Mouse (Mus musculus) lung, embryonic 14.5 days (tissue): ENCODE data around the gene Eps8l3. TPM values are rescaled to one million over a fixed set of nuclear protein-coding genes. Genes with fewer than 3 reads are reported as not detected.

ENCODE experiments used
- ATAC-seq: fragments of 200-750 bp; cut with Nextera tagmentation; 2 replicates; pipeline ENCODE4 v1.8.0; 2017; ENCODE audit warnings: mild to moderate bottlenecking, moderate TSS enrichment, moderate library complexity; ENCODE audit not compliant: insufficient read depth
- DNase-seq: peaks from one replicate; pipeline ENCODE4 v3.0.0-alpha.2; 2015
- H3K27ac ChIP-seq: fragments of 300-500 bp; sonication (generic); 2 replicates; pipeline ENCODE4 v1.5.1; 2014; ENCODE audit warnings: low read depth, mild to moderate bottlenecking, moderate library complexity
- H3K27me3 ChIP-seq: fragments of 300-500 bp; sonication (generic); 2 replicates; pipeline ENCODE4 v1.6.1; 2014; ENCODE audit warnings: low read length, control low read depth; ENCODE audit not compliant: insufficient read depth
- H3K36me3 ChIP-seq: fragments of 300-500 bp; sonication (generic); 2 replicates; pipeline ENCODE4 v1.6.1; 2014; ENCODE audit warnings: control low read depth; ENCODE audit not compliant: insufficient read depth
- H3K4me1 ChIP-seq: fragments of 300-500 bp; sonication (generic); 2 replicates; pipeline ENCODE4 v1.6.1; 2014; ENCODE audit warnings: antibody characterized with exemption, control low read depth; ENCODE audit not compliant: insufficient read depth
- H3K4me2 ChIP-seq: fragments of 300-500 bp; sonication (generic); 2 replicates; pipeline ENCODE4 v1.6.1; 2014; ENCODE audit warnings: mild to moderate bottlenecking
- H3K4me3 ChIP-seq: fragments of 300-500 bp; sonication (generic); 2 replicates; pipeline ENCODE4 v1.5.1; 2014; ENCODE audit warnings: low read depth, low read length
- H3K9ac ChIP-seq: fragments of 300-500 bp; sonication (generic); 2 replicates; pipeline ENCODE4 v1.6.1; 2014
- H3K9me3 ChIP-seq: fragments of 300-500 bp; sonication (generic); 2 replicates; pipeline ENCODE4 v1.6.1; 2016; ENCODE audit warnings: low read depth, low read length, control low read depth
- CTCF ChIP-seq: IDR thresholded peaks from 2 replicates; pipeline ENCODE4 v1.5.1; 2016; ENCODE audit warnings: antibody characterized with exemption, low read depth
- WGBS: fragments of 180-500 bp; shearing (Covaris S2); extraction: QIAGEN DNeasy Blood & Tissue Kit; methylation state at CpG from one replicate; pipeline ENCODE4 v1.1.7; 2014; 5-methylcytosine and 5-hydroxymethylcytosine counted together
- polyA plus RNA-seq: library from polyadenylated mRNA; unstranded; fragments of >200 nt; fragmentation: Nextera tagmentation; extraction: Ambion mirVana; gene quantifications from 2 replicates; pipeline ENCODE4 v1.2.1, GENCODE M21; 2014

Gene Eps8l3
- polyA plus RNA-seq, 1 experiment from 2014 or later = not detected

DNA sequence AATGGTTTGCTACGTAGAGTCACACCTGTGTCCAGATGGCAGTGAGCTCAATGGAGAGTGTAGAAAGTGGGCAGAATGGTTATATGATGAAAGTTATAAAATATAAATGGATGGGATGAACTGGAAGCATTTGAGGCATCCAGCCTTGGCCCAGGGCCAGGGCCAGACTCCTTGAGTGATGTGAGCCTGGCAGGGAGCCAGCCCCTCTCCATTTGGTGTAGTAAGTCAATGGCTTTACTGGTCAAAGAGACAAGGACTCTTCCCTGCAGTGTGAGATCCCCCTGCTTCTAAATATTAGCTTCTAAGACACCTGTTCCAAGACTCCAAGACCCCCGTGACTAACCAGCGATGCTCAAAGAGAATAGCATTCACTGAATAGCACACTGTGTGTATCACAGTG, 33.0 kb upstream of the Eps8l3 start:
- DNase-seq (peak; percentile 89), ATAC-seq (no peak)

DNA sequence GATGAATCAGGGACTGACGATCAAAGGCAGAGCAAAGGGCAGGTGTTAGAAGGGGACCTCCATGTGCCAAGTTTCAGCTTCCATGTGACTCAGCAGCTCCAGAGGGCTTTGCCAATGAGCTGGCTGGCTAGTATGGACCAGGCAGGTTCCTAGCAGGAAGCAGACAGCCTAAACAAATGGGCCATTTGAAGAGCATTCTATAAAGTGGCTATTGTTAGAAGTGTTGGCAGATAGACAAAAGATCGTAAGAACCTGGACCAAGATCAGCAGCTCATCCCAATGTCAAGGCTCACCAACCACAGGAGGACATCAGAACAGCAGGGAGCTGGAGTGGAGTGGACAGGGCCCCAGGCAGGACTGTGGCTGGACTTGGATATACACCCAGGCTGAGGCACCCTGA, 32.5 kb upstream of the Eps8l3 start:
- no peaks in the 10 kb centered on the region for H3K27me3 ChIP-seq
- H3K4me3 ChIP-seq = no peak overlapping the region
- no peak for DNase-seq
- ATAC-seq = no peak
- H3K27ac ChIP-seq = no peak overlapping the region
- H3K4me2 ChIP-seq = no peak overlapping the region
- WGBS = 67% methylated on average over 2 of the region's 2 CpGs
- peaks cover 25% of the 10 kb centered on the region for H3K4me1 ChIP-seq
- H3K9me3 ChIP-seq = no peaks in the 10 kb centered on the region
- no peak overlapping the region for H3K9ac ChIP-seq
- no peak for TF ChIP-seq CTCF
- no peaks in the 10 kb centered on the region for H3K36me3 ChIP-seq

More for the DNA sequence above, 33.0 kb upstream of the Eps8l3 start:
- Histone ChIP-seq H3K9me3 (no peaks in the 10 kb centered on the region), H3K27me3 (no peaks in the 10 kb centered on the region), H3K4me1 (peaks cover 20% of the 10 kb centered on the region), H3K9ac (no peak overlapping the region), H3K4me2 (no peak overlapping the region), H3K4me3 (no peak overlapping the region), H3K27ac (no peak overlapping the region), H3K36me3 (no peaks in the 10 kb centered on the region)
- WGBS = 58% methylated on average over 3 of the region's 3 CpGs
- TF ChIP-seq CTCF = no peak

DNA sequence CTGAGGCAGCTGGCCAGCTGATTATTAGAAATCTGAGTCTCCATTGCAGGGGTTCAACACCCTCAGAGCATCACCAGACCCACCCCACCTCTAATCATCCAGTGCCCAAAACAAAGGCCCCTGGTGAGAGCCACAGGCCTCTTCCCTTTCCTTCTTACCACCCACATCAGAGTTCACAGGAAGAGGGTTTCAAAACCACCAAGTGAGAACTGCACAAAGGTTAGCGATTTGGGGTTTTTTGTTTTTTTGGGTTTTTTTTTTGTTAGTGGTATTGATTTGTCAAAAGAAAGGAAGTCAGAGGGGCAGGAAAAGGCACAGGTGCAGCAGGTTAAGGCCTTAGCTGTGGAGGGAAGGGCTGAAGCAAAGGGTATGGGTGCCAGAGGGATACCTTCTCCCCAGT, 30.9 kb upstream of the Eps8l3 start:
- ATAC-seq (no peak), DNase-seq (no peak)
- H3K27ac ChIP-seq = no peak overlapping the region
- TF ChIP-seq CTCF = no peak
- no peak overlapping the region for H3K4me3 ChIP-seq
- no peaks in the 10 kb centered on the region for H3K27me3 ChIP-seq
- WGBS = 79% methylated on average over 1 of the region's 1 CpGs
- H3K4me1 ChIP-seq = peaks cover 36% of the 10 kb centered on the region
- H3K9me3 ChIP-seq = no peaks in the 10 kb centered on the region
- H3K4me2 ChIP-seq = no peak overlapping the region
- H3K36me3 ChIP-seq = no peaks in the 10 kb centered on the region
- no peak overlapping the region for H3K9ac ChIP-seq

DNA sequence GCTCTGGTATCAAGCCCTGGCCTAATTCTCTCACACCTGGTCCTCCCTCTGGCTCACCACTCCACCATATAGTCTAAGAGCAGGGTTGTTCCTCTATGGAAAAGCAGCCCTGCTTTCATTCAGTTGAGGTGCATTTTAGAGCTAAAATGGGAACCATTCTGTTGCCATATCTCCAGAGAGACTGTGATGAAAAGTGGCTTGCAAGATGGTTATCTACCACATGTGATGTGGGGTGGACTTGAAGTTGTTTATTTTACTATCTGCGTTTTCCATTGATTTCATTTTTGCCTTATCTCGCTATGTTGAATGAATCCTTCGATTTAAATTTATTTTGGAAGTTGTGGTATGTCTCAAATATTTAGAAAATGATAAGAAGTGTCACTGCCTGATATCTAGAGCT, 30.2 kb upstream of the Eps8l3 start:
- WGBS = 23% methylated on average over 3 of the region's 3 CpGs
- H3K4me1 ChIP-seq = peaks cover 36% of the 10 kb centered on the region
- H3K9me3 ChIP-seq = no peaks in the 10 kb centered on the region
- no peak for DNase-seq
- H3K36me3 ChIP-seq = no peaks in the 10 kb centered on the region
- H3K27ac ChIP-seq = no peak overlapping the region
- ATAC-seq = no peak
- no peak for TF ChIP-seq CTCF
- no peaks in the 10 kb centered on the region for H3K27me3 ChIP-seq
- no peak overlapping the region for H3K4me3 ChIP-seq
- no peak overlapping the region for H3K9ac ChIP-seq
- no peak overlapping the region for H3K4me2 ChIP-seq

DNA sequence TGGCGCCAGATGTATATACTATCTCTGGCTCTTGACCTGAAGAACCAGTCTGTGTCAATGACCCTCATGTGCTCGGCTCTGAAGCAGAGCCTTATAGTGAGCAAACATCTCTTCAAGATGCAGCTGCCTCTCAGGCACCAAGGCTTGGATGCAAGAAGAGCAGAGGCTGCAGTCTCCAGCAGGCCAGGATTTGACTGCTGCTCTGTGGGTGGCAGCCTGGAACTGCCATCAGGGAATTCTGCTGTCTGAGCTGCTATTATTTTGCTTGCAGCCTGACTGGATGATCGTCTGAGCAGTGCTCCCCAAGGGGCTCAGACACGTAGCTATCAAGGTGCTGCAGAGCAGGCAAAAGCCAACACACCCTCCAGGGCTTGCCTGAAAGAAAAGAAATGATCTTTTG, 28.9 kb upstream of the Eps8l3 start:
- H3K27ac ChIP-seq = no peak overlapping the region
- WGBS = 22% methylated on average over 4 of the region's 4 CpGs
- ATAC-seq = no peak

DNA sequence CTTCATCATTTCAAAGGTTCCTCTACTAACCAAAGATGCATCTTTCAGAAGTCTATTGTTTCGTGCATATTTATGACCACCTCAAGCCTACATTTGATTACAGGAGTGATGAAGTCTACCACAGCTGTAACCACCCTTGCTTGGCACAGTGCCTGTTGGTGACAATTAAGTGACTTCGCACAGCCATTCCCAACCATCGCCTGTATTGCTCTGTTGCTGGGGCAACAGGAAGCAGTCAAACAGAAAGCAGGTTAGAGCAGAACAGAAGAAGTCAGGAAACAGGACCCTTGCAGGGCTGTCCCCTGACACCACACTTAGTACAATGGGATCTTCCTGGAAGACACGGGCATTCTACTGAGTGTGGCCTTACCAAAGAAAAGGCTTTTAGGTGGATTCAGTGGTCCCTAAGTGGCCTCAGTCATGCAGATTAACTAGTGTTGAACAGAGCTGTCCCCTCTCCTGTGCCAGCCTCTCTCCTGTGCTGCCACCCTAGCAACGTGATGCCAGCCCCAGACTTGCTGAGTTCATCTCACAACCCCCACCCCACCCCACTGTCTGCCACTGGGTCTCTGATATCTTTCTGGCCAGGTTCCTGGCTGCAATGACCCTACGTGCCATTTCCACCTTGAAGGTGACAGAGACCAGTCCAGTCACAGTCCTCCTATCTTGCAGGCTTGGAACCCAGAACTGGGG, 27.9 kb upstream of the Eps8l3 start:
- Histone ChIP-seq H3K36me3 (no peaks in the 10 kb centered on the region), H3K4me3 (no peak overlapping the region), H3K27ac (no peak overlapping the region), H3K4me1 (peaks cover 31% of the 10 kb centered on the region), H3K4me2 (no peak overlapping the region), H3K27me3 (no peaks in the 10 kb centered on the region), H3K9me3 (no peaks in the 10 kb centered on the region), H3K9ac (no peak overlapping the region)
- TF ChIP-seq CTCF = no peak
- DNase-seq (peak; percentile 42), ATAC-seq (no peak)
- WGBS = 68% methylated on average over 6 of the region's 6 CpGs

More for the DNA sequence above, 28.9 kb upstream of the Eps8l3 start:
- no peak overlapping the region for H3K9ac ChIP-seq
- H3K4me2 ChIP-seq = no peak overlapping the region
- H3K36me3 ChIP-seq = no peaks in the 10 kb centered on the region
- H3K27me3 ChIP-seq = no peaks in the 10 kb centered on the region
- H3K4me1 ChIP-seq = peaks cover 36% of the 10 kb centered on the region
- H3K9me3 ChIP-seq = no peaks in the 10 kb centered on the region
- no peak overlapping the region for H3K4me3 ChIP-seq
- DNase-seq = no peak
- no peak for TF ChIP-seq CTCF

DNA sequence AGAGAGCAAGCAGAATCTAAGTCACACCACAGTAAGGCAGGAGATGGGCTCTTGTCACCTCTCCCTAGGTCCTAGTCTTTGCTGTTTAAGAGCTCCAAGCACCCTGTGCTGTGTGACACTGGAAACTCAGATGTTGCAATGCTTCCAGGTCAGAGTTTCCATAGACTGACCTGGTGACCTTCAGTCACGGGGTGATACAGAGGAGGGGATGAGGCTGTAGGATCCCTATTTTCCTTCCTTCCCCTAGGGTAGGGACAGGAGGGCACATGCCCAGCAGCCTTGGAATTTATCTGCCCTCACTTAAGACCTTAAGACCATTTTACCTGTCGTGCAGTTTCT, 27.4 kb upstream of the Eps8l3 start:
- Histone ChIP-seq H3K9ac (no peak overlapping the region), H3K4me3 (no peak overlapping the region), H3K27ac (no peak overlapping the region), H3K36me3 (no peaks in the 10 kb centered on the region), H3K27me3 (no peaks in the 10 kb centered on the region), H3K4me2 (no peak overlapping the region), H3K9me3 (no peaks in the 10 kb centered on the region), H3K4me1 (peaks cover 26% of the 10 kb centered on the region)
- DNase-seq (no peak), ATAC-seq (no peak)
- TF ChIP-seq CTCF = no peak
- 69% methylated on average over 2 of the region's 2 CpGs for WGBS
